Mouse (Mus musculus): ENCODE measurements around the gene Gpr157.

Gpr157 gene

DNA sequence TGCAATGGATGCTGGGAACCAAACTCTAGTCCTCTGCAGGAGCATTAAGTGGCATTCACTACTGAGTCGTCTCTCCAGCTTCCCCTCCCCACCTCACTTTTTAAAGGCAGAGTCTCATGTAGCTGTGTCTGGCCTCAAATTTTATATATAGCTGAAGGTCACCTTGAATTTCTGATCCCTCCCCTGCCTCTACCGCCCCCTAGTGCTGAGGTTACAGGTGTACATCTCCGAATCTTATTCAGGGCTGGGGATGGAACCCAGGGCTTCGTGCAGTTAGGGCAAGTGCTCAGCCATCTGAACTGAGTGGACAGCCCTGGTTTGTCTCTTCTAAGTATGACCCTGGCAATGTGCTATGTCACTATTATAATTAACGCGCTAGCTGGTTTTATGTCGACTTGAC is 63.9 kb downstream of the Gpr157 start:
- DNase-seq (ENCODE audit: low spot score in 2 of 2), result no peak

DNA sequence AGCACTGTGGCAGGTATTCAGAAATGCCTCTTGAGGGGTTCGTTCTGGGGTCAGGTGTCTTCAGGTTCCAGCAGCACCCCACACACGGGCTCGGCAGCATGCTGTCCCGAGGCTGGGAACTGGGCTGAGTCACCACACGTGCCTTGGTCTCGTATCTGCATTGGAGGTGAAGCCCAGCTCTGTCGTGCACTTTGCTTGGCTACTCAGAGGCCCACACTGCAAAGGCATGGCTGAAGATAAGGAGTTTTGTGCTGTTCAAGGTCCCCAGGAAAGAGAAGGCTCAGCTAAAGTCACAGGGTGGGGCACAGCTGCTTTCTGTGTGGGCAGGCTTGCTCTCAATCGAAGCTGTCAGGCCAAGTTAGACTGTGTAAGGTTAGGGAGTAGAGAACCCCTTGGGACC is 65.3 kb downstream of the Gpr157 start:
- DNase-seq (ENCODE audit: low spot score in 2 of 2), result no peak

DNA sequence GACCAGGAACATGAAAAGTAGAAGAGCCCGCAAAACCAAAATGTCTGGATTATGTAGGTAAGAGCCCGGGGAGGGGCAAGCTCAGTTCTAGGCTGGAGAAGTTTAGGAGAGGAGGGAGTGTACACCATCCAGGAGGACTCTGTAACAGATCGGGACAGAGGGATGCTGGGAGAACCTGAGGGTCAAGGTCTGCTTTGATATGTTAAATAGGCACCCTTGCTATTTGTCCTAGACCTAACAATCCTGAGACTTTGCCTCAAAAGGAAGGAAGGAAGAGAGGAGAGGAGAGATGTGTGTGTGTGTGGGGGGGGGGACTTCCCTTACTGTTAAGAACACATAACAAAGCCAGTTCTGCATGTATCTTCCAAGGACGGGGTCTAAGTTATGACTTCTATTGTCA is 68.1 kb downstream of the Gpr157 start:
- no peak for DNase-seq (ENCODE audit: low spot score in 2 of 2)

Data from right cerebral cortex, postnatal 10 days (tissue).